Comparison of ENCODE assay signal across 7 mouse cellular contexts in genomic region chr1:134955050-134955636, GRCm38 (mm10). TPM values are rescaled to one million over a fixed set of nuclear protein-coding genes. Genes with fewer than 3 reads are reported as not detected.
DNase-seq lines count a peak whose midpoint lies in the region; ATAC-seq lines count a peak whose summit lies in the region.

No protein-coding gene starts in this region.

- H3K4me2 ChIP-seq in neural tube, embryonic 11.5 days (ENCODE audit: low read depth), result peak overlapping the region; percentile 55
- H3K4me2 ChIP-seq in hindbrain, embryonic 15.5 days, result peak overlapping the region; percentile 82
- H3K4me2 ChIP-seq in midbrain, embryonic 11.5 days, result peak overlapping the region; percentile 82

- ATAC-seq in neural tube, embryonic 11.5 days (ENCODE audit: insufficient read depth, low FRiP score, low TSS enrichment), result peak; percentile 35; the same call in 1 of the 2 replicates
- ATAC-seq in hindbrain, embryonic 15.5 days (ENCODE audit: low FRiP score, low read depth), result no peak; the same call in 1 of the 2 replicates
- no peak; the same call in 1 of the 2 replicates for ATAC-seq in midbrain, embryonic 11.5 days (ENCODE audit: low FRiP score)
- no peak for ATAC-seq in CD4-positive, CD25-positive, alpha-beta regulatory T cell, adult 4 months

- H3K4me3 ChIP-seq in neural tube, embryonic 11.5 days (ENCODE audit: low read depth, low read length), result peak overlapping the region; percentile 76
- H3K4me3 ChIP-seq in embryonic facial prominence, embryonic 10.5 days, result peak overlapping the region; percentile 93
- peak overlapping the region; percentile 93 for H3K4me3 ChIP-seq in hindbrain, embryonic 15.5 days
- peak overlapping the region; percentile 70 for H3K4me3 ChIP-seq in midbrain, embryonic 11.5 days (ENCODE audit: low read depth, low read length)

- peak overlapping the region; percentile 79 for H3K27ac ChIP-seq in neural tube, embryonic 11.5 days (ENCODE audit: low read depth, low read length)
- peak overlapping the region; percentile 94 for H3K27ac ChIP-seq in embryonic facial prominence, embryonic 10.5 days (replicated peaks)
- peak overlapping the region; percentile 94 for H3K27ac ChIP-seq in hindbrain, embryonic 15.5 days (replicated peaks)
- peak overlapping the region; percentile 63 for H3K27ac ChIP-seq in midbrain, embryonic 11.5 days (ENCODE audit: low read depth, low read length)

- 6% methylated on average over 16 of the region's 16 CpGs for WGBS in neural tube, embryonic 11.5 days
- 5% methylated on average over 16 of the region's 16 CpGs for WGBS in embryonic facial prominence, embryonic 10.5 days
- WGBS in hindbrain, embryonic 15.5 days, result 6% methylated on average over 16 of the region's 16 CpGs
- 5% methylated on average over 16 of the region's 16 CpGs for WGBS in midbrain, embryonic 11.5 days

- peak overlapping the region; percentile 83 for H3K9ac ChIP-seq in neural tube, embryonic 11.5 days (ENCODE audit: low read length)
- H3K9ac ChIP-seq in hindbrain, embryonic 15.5 days, result peak overlapping the region; percentile 86
- H3K9ac ChIP-seq in midbrain, embryonic 11.5 days (ENCODE audit: low read length), result peak overlapping the region; percentile 82

- H3K9me3 ChIP-seq in neural tube, embryonic 11.5 days (ENCODE audit: control insufficient read depth, low read length), result no peaks in the 10 kb centered on the region
- H3K9me3 ChIP-seq in embryonic facial prominence, embryonic 10.5 days, result no peaks in the 10 kb centered on the region
- H3K9me3 ChIP-seq in hindbrain, embryonic 15.5 days, result no peaks in the 10 kb centered on the region
- H3K9me3 ChIP-seq in midbrain, embryonic 11.5 days (ENCODE audit: control insufficient read depth, low read length), result no peaks in the 10 kb centered on the region

- H3K4me1 ChIP-seq in neural tube, embryonic 11.5 days (ENCODE audit: control insufficient read depth, insufficient read depth, low read length), result no peaks in the 10 kb centered on the region
- peaks cover 23% of the 10 kb centered on the region for H3K4me1 ChIP-seq in embryonic facial prominence, embryonic 10.5 days
- H3K4me1 ChIP-seq in hindbrain, embryonic 15.5 days (replicated peaks), result peaks cover 13% of the 10 kb centered on the region
- peaks cover 8% of the 10 kb centered on the region for H3K4me1 ChIP-seq in midbrain, embryonic 11.5 days (ENCODE audit: control insufficient read depth, insufficient read depth, low read length)

- H3K36me3 ChIP-seq in neural tube, embryonic 11.5 days (ENCODE audit: control insufficient read depth, insufficient read depth, low read length), result no peaks in the 10 kb centered on the region
- H3K36me3 ChIP-seq in embryonic facial prominence, embryonic 10.5 days (replicated peaks), result no peaks in the 10 kb centered on the region; the same call in 1 of the 2 replicates
- H3K36me3 ChIP-seq in hindbrain, embryonic 15.5 days, result 0 out of 2 replicates have a peak, but pooled peaks cover 7% of the 10 kb centered on the region
- no peaks in the 10 kb centered on the region for H3K36me3 ChIP-seq in midbrain, embryonic 11.5 days (ENCODE audit: control insufficient read depth, insufficient read depth, low read length)

- no peak for DNase-seq in neural tube, embryonic 11.5 days (ENCODE audit: low spot score)
- no peak for DNase-seq in neural tube, embryonic 10.5 days (ENCODE audit: extremely low spot score, low spot score)
- DNase-seq in embryonic facial prominence, embryonic 10.5 days (ENCODE audit: low spot score), result no peak
- no peak for DNase-seq in midbrain, embryonic 11.5 days (ENCODE audit: low spot score, missing footprints)
- DNase-seq in cerebellum, adult 9-11 months, result no peak

- H3K27me3 ChIP-seq in neural tube, embryonic 11.5 days (ENCODE audit: control insufficient read depth, insufficient read depth, low read length), result no peaks in the 10 kb centered on the region
- no peaks in the 10 kb centered on the region; the same call in 1 of the 2 replicates for H3K27me3 ChIP-seq in embryonic facial prominence, embryonic 10.5 days (replicated peaks; ENCODE audit: low read depth, poor library complexity, severe bottlenecking)
- H3K27me3 ChIP-seq in hindbrain, embryonic 15.5 days, result no peaks in the 10 kb centered on the region
- no peaks in the 10 kb centered on the region for H3K27me3 ChIP-seq in midbrain, embryonic 11.5 days (ENCODE audit: control insufficient read depth, insufficient read depth, low read length)

RNA-seq across cellular contexts. Expression of gene Ppp1r12b, which starts 0.6 kb away (rescaled TPM):
- 6.8 and 7.8 TPM in 2 replicates for polyA plus RNA-seq in neural tube, embryonic 11.5 days (2014; fragmentation: Nextera tagmentation; extraction: Ambion mirVana)
- polyA plus RNA-seq in embryonic facial prominence, embryonic 10.5 days (2016; fragmentation: Nextera tagmentation; extraction: Ambion mirVana), result 5.0 and 5.8 TPM in 2 replicates
- 15.1 and 15.8 TPM in 2 replicates for polyA plus RNA-seq in hindbrain, embryonic 15.5 days (2015; fragmentation: Nextera tagmentation; extraction: Ambion mirVana)
- 7.5 and 9.2 TPM in 2 replicates for polyA plus RNA-seq in midbrain, embryonic 11.5 days (2014; fragmentation: Nextera tagmentation; extraction: Ambion mirVana)
- 1 to 10 TPM; 7.7 to 7.9 TPM for polyA plus RNA-seq in CD4-positive, CD25-positive, alpha-beta regulatory T cell, adult 4 months (2017; shearing (Covaris generic))

RNA-seq across cellular contexts. Expression of gene Ube2t, which starts 7.2 kb away (rescaled TPM):
- 39.2 and 44.8 TPM in 2 replicates for polyA plus RNA-seq in neural tube, embryonic 11.5 days (2014; fragmentation: Nextera tagmentation; extraction: Ambion mirVana)
- 52.2 and 55.5 TPM in 2 replicates for polyA plus RNA-seq in embryonic facial prominence, embryonic 10.5 days (2016; fragmentation: Nextera tagmentation; extraction: Ambion mirVana)
- 12.8 and 15.0 TPM in 2 replicates for polyA plus RNA-seq in hindbrain, embryonic 15.5 days (2015; fragmentation: Nextera tagmentation; extraction: Ambion mirVana)
- 48.2 and 54.0 TPM in 2 replicates for polyA plus RNA-seq in midbrain, embryonic 11.5 days (2014; fragmentation: Nextera tagmentation; extraction: Ambion mirVana)
- polyA plus RNA-seq in CD4-positive, CD25-positive, alpha-beta regulatory T cell, adult 4 months (2017; shearing (Covaris generic)), result 1 to 10 TPM; 5.6 to 6.3 TPM
